Mouse (Mus musculus) cerebral cortex, adult 2 months (tissue): ENCODE measurements around the gene Slc13a2.

ENCODE experiments used
- WGBS: fragments of 180-500 bp; shearing (Covaris S2); methylation state at CpG from one replicate; pipeline ENCODE4 v1.1.7; 2018; 5-methylcytosine and 5-hydroxymethylcytosine counted together

Slc13a2 gene

GRCm38 (mm10) chr11:78434052-78434451 lies 12.0 kb upstream of the Slc13a2 start:
- WGBS, result 87% methylated on average over 4 of the region's 4 CpGs

GRCm38 (mm10) chr11:78431176-78431575 lies 9.2 kb upstream of the Slc13a2 start:
- 78% methylated on average over 10 of the region's 10 CpGs for WGBS

GRCm38 (mm10) chr11:78430195-78430878 lies 8.3 kb upstream of the Slc13a2 start:
- WGBS, result 75% methylated on average over 11 of the region's 11 CpGs

GRCm38 (mm10) chr11:78428309-78428708 lies 6.3 kb upstream of the Slc13a2 start:
- WGBS, result 80% methylated on average over 5 of the region's 5 CpGs

- WGBS, result 97% methylated on average over 6 of the region's 6 CpGs
Observed at GRCm38 (mm10) chr11:78427655-78428054, 5.6 kb upstream of the Slc13a2 start.

- WGBS, result 91% methylated on average over 1 of the region's 1 CpGs
Observed at GRCm38 (mm10) chr11:78425572-78425971, 3.6 kb upstream of the Slc13a2 start.

GRCm38 (mm10) chr11:78424352-78424751 lies 2.3 kb upstream of the Slc13a2 start:
- 33% methylated on average over 2 of the region's 2 CpGs for WGBS

- WGBS, result 70% methylated on average over 13 of the region's 13 CpGs
Observed at GRCm38 (mm10) chr11:78421201-78422009, 612 bp downstream of the Slc13a2 start.

- WGBS, result 83% methylated on average over 12 of the region's 12 CpGs
Observed at GRCm38 (mm10) chr11:78420263-78420889, 1.6 kb downstream of the Slc13a2 start.

GRCm38 (mm10) chr11:78416854-78417253 lies 5.2 kb downstream of the Slc13a2 start:
- WGBS, result 82% methylated on average over 6 of the region's 6 CpGs

GRCm38 (mm10) chr11:78412861-78413260 lies 9.2 kb downstream of the Slc13a2 start:
- WGBS, result 56% methylated on average over 6 of the region's 6 CpGs

GRCm38 (mm10) chr11:78412324-78412850 lies 9.6 kb downstream of the Slc13a2 start:
- WGBS, result 50% methylated on average over 6 of the region's 6 CpGs

- whole genome bisulfite sequencing, result 60% methylated on average over 11 of the region's 11 CpGs
Observed at GRCm38 (mm10) chr11:78411606-78412323, 10.3 kb downstream of the Slc13a2 start.

GRCm38 (mm10) chr11:78408256-78409240 lies 13.5 kb downstream of the Slc13a2 start:
- WGBS, result 88% methylated on average over 9 of the region's 9 CpGs

- 81% methylated on average over 6 of the region's 6 CpGs for WGBS
Observed at GRCm38 (mm10) chr11:78402062-78402461, 20.0 kb downstream of the Slc13a2 start.

GRCm38 (mm10) chr11:78401469-78401868 lies 20.5 kb downstream of the Slc13a2 start:
- 89% methylated on average over 3 of the region's 3 CpGs for WGBS

GRCm38 (mm10) chr11:78400936-78401335 lies 21.1 kb downstream of the Slc13a2 start:
- WGBS, result 82% methylated on average over 3 of the region's 3 CpGs

- WGBS, result 14% methylated on average over 8 of the region's 8 CpGs
Observed at GRCm38 (mm10) chr11:78399680-78400079, 22.3 kb downstream of the Slc13a2 start.

GRCm38 (mm10) chr11:78398212-78398611 lies 23.8 kb downstream of the Slc13a2 start:
- 94% methylated on average over 6 of the region's 6 CpGs for WGBS

GRCm38 (mm10) chr11:78397397-78397796 lies 24.6 kb downstream of the Slc13a2 start:
- 45% methylated on average over 18 of the region's 18 CpGs for WGBS
